Mouse (Mus musculus) hindbrain, embryonic 10.5 days (tissue): ENCODE data around the gene B2m. TPM values are rescaled to one million over a fixed set of nuclear protein-coding genes. Genes with fewer than 3 reads are reported as not detected.
"Not testable (repeated sequence)": the region's sequence is repeated elsewhere in the genome, so short reads cannot be mapped to it uniquely, and the experiment has no call there.

ENCODE experiments used
- DNase-seq: peaks from one replicate; pipeline ENCODE4 v3.0.0-alpha.2; 2017; ENCODE audit warnings: low spot score
- H3K27ac ChIP-seq: fragments of 300-500 bp; sonication (generic); 2 replicates; pipeline ENCODE4 v1.5.1; 2016; ENCODE audit warnings: mild to moderate bottlenecking, moderate library complexity
- H3K27me3 ChIP-seq: fragments of 300-500 bp; sonication (generic); 2 replicates; pipeline ENCODE4 v1.6.1; 2016; ENCODE audit warnings: mild to moderate bottlenecking; ENCODE audit not compliant: poor library complexity, insufficient read depth, severe bottlenecking
- H3K36me3 ChIP-seq: fragments of 300-500 bp; sonication (generic); 2 replicates; pipeline ENCODE4 v1.6.1; 2016; ENCODE audit warnings: mild to moderate bottlenecking, moderate library complexity
- H3K4me1 ChIP-seq: fragments of 300-500 bp; sonication (generic); replicated peaks from 2 replicates; pipeline ENCODE4 v1.6.1; 2016; ENCODE audit warnings: mild to moderate bottlenecking
- H3K4me3 ChIP-seq: fragments of 300-500 bp; sonication (generic); 2 replicates; pipeline ENCODE4 v1.5.1; 2016; ENCODE audit warnings: mild to moderate bottlenecking, moderate library complexity
- H3K9me3 ChIP-seq: fragments of 300-500 bp; sonication (generic); 2 replicates; pipeline ENCODE4 v1.6.1; 2016; ENCODE audit warnings: mild to moderate bottlenecking, moderate library complexity
- WGBS: fragments of 180-500 bp; shearing (Covaris S2); methylation state at CpG from one replicate; pipeline ENCODE4 v1.1.7; 2016; 5-methylcytosine and 5-hydroxymethylcytosine counted together
- polyA plus RNA-seq: library from polyadenylated mRNA; unstranded; fragments of >200 nt; fragmentation: Nextera tagmentation; extraction: Ambion mirVana; gene quantifications from 2 replicates; pipeline ENCODE4 v1.2.1, GENCODE M21; 2016

Gene B2m
- 117 TPM in 2 replicates for polyA plus RNA-seq

DNA sequence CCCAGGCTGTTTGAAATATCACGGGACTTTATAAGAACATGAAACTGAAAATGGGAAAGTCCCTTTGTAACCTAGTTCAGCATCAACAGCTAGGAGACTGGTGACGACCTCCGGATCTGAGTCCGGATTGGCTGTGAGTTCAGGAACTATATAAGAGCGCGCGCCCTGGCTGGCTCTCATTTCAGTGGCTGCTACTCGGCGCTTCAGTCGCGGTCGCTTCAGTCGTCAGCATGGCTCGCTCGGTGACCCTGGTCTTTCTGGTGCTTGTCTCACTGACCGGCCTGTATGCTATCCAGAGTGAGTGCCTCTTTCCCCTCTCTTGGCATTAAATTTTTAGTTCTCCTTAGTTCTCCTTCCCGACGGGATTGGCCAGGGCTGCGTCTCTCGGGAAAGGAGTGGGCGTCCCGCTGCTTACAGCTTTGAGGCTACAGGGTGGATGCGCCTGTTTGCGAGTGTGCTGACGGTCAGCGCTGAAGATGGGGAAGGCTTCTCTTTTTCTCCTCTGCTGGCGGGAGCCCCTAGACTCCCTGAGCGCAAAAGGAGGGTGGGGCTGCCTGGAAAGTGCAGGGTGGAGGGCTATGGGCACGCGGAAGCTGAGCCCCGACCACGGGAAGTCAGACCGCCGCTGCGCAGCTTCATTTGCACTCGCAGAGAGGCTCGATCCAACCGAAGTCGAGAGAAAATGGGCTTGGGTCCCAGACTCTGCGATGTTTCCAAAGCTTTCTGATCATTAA lies at the start of gene B2m:
Gene B2m (plus strand): TSS at position 179 of the 734 bp plus-strand sequence.
- Histone ChIP-seq H3K27me3 (0 out of 2 replicates have a peak, but pooled peaks cover 2% of the 10 kb centered on the region), H3K9me3 (no peaks in the 10 kb centered on the region), H3K4me3 (peak within 1 kb of the TSS; percentile 79), H3K36me3 (peaks cover 12% of the 10 kb centered on the region), H3K27ac (peak within 1 kb of the TSS; percentile 89), H3K4me1 (peaks cover 16% of the 10 kb centered on the region)
- under 1% methylated on average over 40 of the region's 40 CpGs for WGBS
- peak; percentile 93 for DNase-seq

DNA sequence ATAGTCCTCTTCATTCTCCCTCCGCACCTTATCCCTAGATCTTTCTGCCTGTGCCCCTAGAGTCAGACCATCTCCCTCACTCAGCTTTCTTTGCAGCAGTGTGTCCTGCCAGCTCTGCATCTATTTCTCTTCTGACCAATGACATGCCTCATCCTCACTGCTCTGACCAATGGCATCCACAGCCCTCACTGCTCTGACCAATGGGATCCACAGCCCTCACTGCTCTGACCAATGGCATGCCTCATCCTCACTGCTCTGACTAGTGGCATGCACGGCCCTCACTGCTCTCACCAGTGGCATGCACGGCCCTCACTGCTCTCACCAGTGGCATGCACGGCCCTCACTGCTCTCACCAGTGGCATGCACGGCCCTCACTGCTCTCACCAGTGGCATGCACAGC lies 49.8 kb upstream of the B2m start:
- not testable (repeated sequence) for DNase-seq, H3K27me3 ChIP-seq, H3K4me3 ChIP-seq, H3K9me3 ChIP-seq, H3K27ac ChIP-seq, H3K4me1 ChIP-seq
- peaks cover 97% of the 10 kb centered on the region for H3K36me3 ChIP-seq
- 86% methylated on average over 5 of the region's 5 CpGs for WGBS

DNA sequence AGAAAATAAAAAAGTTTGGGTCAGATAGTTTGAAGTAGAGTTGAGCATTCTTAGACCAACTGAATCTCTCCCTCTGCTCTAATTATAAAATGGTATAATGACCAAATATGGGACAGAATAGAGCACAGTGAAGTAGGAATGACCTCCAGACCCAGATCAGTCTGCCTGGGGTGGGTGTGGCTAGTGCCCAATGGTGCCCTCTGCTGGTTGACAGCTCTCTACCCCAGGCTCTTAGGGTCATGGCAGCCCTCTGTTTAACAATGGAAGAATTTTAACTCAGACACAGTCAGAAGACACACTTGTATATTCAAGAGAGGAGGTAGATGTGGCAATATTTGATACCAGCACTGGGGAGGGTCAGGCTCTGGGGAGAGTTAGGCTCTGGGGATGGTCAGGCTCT lies 45.4 kb upstream of the B2m start:
- H3K36me3 ChIP-seq = peaks cover 89% of the 10 kb centered on the region
- no peak for DNase-seq
- no peaks in the 10 kb centered on the region for H3K4me1 ChIP-seq

DNA sequence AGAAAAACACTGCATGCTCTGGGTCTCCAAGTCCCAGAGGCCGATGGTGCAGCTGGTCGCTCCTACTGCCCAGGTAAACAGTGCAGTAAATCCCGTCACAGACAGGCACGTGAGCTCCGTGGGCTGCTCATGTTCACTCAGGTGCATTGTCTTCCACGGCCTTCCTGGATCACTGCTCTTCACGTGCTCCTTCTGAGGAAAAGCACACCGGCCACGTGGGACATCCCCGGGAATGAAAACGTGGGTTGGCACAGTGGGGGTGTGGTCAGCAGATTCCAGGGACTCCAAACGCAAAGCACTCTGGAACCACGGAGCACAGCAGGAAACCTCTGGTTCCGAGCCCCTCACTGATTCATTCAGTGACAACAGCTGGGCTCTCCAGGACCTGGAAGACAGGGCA lies 39.4 kb upstream of the B2m start:
- H3K4me1 ChIP-seq = no peaks in the 10 kb centered on the region
- no peaks in the 10 kb centered on the region for H3K27me3 ChIP-seq
- no peak for DNase-seq
- no peaks in the 10 kb centered on the region for H3K9me3 ChIP-seq
- no peak overlapping the region for H3K4me3 ChIP-seq
- WGBS = 80% methylated on average over 14 of the region's 14 CpGs
- H3K27ac ChIP-seq = no peak overlapping the region
- peaks cover 72% of the 10 kb centered on the region for H3K36me3 ChIP-seq

More for the DNA sequence above, 45.4 kb upstream of the B2m start:
- Histone ChIP-seq H3K9me3 (no peaks in the 10 kb centered on the region), H3K27me3 (no peaks in the 10 kb centered on the region), H3K4me3 (no peak overlapping the region), H3K27ac (no peak overlapping the region)

DNA sequence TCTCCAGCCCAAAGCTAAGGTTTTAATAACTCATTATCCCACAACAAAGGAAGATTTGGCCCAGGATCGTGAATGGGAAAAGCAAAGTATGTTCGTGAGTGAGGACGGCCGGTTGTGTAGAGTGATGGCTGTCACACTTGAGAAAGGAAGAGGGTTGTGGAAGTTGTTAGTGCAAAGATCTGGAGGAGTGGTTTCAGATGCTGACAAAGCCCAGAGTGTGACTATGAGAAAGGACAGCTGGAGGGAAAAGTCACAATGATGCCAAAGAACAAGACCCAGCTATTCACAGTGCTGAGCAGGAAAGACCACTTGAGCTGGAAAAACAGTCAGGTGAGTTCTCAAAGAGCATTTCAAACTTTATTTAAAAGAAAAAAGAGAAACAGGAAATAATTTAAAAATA lies 37.8 kb upstream of the B2m start:
- peaks cover 77% of the 10 kb centered on the region for H3K36me3 ChIP-seq
- no peak for DNase-seq
- no peak overlapping the region for H3K4me3 ChIP-seq
- no peaks in the 10 kb centered on the region for H3K9me3 ChIP-seq
- no peak overlapping the region for H3K27ac ChIP-seq
- H3K27me3 ChIP-seq = no peaks in the 10 kb centered on the region
- no peaks in the 10 kb centered on the region for H3K4me1 ChIP-seq
- 92% methylated on average over 4 of the region's 4 CpGs for WGBS

DNA sequence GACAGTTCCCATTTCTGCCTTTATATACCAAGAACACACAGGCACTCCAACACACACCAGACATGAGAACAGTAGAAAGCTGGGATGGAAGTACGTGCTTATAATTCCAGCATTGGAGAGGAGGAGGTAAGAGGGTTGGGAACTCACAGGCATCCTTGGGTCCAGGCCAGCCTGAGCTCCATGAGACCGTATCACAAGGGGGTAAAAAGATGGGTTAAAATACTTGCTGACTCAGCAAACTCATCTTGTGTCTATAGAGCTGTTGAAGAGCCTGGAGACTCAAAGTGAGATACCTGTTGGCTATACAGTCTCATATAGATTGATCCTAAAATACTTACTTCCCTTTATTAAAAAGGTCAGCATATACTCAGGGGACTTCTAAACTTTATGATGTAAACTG lies 30.6 kb upstream of the B2m start:
- Histone ChIP-seq H3K27me3 (no peaks in the 10 kb centered on the region), H3K4me1 (peaks cover 23% of the 10 kb centered on the region), H3K36me3 (peaks cover 22% of the 10 kb centered on the region), H3K4me3 (peak overlapping the region; percentile 88), H3K27ac (peak overlapping the region; percentile 98), H3K9me3 (no peaks in the 10 kb centered on the region)
- DNase-seq = no peak
- WGBS = 88% methylated on average over 2 of the region's 2 CpGs

DNA sequence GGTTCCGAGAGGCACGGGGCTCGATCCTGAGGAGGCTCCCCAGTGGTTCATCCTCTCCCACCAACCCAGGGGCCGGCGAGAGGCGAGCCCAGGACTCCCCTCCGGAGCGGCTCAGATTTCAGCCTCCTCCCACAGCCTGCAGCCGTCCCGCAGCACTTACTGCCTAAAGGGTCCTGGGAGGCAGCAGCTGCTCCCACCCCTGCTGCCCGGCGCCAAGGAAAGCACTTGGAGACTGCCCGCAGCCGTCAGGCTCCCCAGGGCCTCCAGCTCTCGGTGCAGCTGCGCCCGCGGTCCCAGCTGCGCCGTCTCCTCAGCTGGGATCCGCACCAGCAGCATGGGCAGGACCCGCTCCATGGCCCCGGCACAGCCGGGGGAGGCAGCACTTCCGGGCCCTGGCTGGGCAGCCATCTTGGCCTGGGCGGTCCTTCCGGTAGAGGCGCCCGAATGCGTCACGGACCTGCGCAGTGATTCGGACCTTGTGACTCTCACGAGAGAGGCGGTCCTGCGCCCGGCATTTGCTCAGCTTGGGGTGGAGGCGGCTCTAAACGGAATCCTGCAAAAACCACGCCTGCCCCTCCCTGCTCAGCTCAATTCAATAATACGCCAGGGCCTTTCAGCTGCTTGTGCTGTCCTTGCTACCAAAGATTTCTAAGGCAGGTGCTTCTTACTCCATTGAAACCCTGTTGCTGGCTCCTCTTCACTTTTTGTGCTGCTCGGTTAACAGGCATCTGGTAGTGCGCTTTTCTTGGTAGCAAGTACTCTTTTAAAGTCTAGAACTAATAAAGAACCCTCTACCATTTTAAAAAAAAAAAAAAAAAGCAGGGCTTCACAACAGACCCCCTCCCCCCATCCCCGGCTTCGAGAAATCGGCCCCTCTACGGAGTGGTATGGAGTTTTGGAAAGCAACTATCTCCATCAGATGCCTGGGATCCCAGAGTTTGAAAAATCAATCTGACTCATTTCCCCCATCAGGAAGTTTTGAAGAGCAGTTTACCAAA lies 29.2 kb upstream of the B2m start, which contains the start of gene Spg11:
Gene Spg11 (minus strand): TSS at position 426 of the 998 bp plus-strand sequence.
- Histone ChIP-seq H3K27ac (peak within 1 kb of the TSS; percentile 98), H3K4me3 (peak within 1 kb of the TSS; percentile 88), H3K27me3 (no peaks in the 10 kb centered on the region), H3K4me1 (peaks cover 23% of the 10 kb centered on the region), H3K9me3 (no peaks in the 10 kb centered on the region), H3K36me3 (peaks cover 14% of the 10 kb centered on the region)
- peak; percentile 99 for DNase-seq
- under 1% methylated on average over 47 of the region's 47 CpGs for WGBS

DNA sequence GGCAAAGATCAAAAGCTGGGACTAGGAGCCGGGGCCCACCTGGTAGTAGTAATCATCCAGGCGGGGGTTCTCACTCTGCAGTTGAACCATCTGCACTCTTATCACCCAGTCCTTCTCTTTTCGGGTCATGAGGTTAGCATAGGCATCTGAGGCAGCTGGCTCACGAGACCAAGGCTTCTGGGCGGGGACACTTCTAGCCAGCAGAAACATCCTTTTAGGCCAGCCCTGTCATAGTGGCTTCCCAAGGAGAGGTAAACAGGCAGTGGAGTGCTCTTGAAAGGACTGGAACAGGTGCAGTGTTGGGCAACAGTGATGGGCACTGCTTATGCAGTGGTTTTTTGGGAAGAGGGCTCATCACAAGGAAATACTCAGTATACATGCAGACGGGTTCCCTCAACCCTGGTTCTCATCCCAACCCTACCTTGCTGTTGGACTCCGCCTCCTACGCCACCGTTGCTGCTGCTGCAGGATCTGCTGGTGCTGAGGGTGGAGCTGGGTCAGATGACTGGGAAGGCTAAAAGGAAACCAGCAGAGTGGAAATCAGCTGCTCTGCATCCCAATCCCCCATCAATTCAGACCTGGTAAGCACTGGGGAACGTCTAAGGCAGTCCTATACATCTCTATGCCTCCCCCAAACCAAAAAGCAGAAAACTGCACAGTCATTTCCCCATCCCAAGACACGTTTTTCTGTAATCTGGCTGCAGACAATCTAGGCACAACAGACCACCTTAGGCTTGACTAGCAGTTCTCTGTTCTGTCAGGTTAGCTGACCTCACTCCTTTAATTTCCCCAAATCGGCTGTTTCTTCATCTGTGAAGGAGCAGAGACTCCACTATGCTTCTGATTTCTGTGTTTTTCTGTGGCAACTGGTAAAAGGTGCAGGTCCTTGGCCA lies 21.6 kb upstream of the B2m start:
- Histone ChIP-seq H3K9me3 (no peaks in the 10 kb centered on the region), H3K4me3 (no peak overlapping the region), H3K4me1 (peaks cover 23% of the 10 kb centered on the region), H3K36me3 (no peaks in the 10 kb centered on the region), H3K27ac (no peak overlapping the region), H3K27me3 (no peaks in the 10 kb centered on the region)
- WGBS = 52% methylated on average over 12 of the region's 12 CpGs
- DNase-seq = no peak

DNA sequence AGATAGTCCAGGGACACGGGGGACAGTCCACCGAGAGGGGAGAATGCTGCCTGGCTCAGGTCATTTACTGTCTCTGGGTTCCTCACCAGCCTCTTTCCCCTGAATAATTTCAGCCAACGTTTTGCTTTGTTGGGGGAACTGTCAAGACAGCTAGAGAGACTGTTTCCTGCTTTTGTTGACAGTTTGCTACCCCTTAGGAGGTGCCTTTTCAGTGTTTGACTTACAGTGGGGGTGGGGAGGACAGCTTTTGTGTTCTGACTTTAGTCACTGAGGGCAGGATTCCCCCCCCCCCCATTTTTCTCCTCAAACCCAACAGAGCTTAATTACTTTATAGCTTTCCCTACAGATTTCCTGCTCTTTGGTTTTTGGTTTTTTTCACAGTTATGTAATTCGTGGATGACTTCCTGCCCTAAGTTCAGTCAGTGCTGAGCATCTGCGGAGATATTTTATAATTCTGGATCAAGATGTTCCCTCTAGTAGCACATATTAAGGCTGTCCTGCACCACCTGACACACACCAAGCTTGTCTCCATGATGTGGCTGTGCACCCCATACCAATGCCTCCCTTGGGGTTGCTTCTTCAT lies 20.6 kb upstream of the B2m start:
- Histone ChIP-seq H3K27me3 (no peaks in the 10 kb centered on the region), H3K4me3 (no peak overlapping the region), H3K36me3 (no peaks in the 10 kb centered on the region), H3K9me3 (no peaks in the 10 kb centered on the region), H3K27ac (no peak overlapping the region), H3K4me1 (peaks cover 23% of the 10 kb centered on the region)
- no peak for DNase-seq
- 52% methylated on average over 5 of the region's 5 CpGs for WGBS

DNA sequence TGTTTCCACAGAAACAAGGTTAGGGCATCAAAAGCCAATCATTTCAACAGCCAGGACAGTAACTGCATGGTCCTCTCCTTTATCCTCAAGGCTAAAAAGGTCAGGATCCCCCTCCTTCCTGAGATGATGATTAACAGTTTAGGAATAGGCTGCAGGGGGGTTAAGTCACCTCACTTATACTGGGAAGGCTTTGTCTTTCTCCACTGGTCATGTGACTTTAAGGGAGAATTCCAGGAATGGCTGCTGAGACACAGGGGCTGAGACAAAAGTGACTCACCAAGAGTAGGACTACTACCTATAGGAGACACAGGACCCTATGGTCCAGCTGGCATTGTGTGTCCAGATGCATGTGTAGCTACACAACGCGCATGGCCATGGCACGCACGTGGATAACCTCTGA lies 19.9 kb upstream of the B2m start:
- Histone ChIP-seq H3K9me3 (no peaks in the 10 kb centered on the region), H3K36me3 (no peaks in the 10 kb centered on the region), H3K4me3 (no peak overlapping the region), H3K27me3 (no peaks in the 10 kb centered on the region), H3K27ac (0 out of 2 replicates have a peak overlapping the region, but pooled peaks have one; percentile 8), H3K4me1 (peaks cover 23% of the 10 kb centered on the region)
- no peak for DNase-seq
- 92% methylated on average over 4 of the region's 4 CpGs for WGBS

DNA sequence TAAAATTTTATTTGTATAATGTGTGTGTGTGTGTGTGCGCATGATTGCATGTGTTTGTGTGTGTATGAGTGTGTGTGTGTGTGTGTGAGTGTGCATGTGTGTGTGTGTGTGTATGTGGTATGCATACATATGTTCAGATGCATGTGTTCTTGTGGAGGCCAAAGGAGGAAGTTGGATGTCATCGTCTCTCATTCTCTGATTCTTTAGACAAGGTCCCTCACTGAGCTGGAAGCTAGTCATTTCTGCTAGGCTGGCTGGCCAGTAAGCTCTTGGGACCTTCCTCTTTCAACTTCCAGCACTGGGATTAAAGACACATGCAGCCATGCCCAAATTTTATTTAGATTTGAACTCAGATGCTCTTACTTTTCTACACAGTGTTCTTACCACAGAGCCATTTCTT lies 15.4 kb upstream of the B2m start:
- no peak for DNase-seq
- WGBS = 86% methylated on average over 2 of the region's 2 CpGs

DNA sequence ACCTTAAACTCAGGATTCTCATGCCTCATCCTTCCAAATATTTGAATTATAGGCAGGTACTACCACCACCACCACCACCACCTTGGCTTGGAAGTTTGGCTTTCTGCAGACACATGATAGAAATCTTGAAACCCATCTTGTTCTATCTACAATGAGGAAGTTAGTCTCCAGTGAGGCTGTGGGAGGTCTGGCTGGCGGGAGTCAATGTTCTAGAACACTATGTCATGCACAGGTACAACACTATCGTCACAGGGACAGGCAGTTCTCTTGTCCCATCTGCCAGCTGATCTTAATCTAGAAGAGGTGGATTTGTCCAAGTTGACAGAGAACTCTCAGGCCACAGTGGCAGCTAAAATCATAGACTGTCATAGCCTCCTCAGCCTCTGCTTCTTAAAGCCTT lies 14.9 kb upstream of the B2m start:
- Histone ChIP-seq H3K9me3 (no peaks in the 10 kb centered on the region), H3K4me1 (peaks cover 2% of the 10 kb centered on the region), H3K4me3 (no peak overlapping the region), H3K36me3 (no peaks in the 10 kb centered on the region), H3K27me3 (no peaks in the 10 kb centered on the region), H3K27ac (no peak overlapping the region)
- no peak for DNase-seq
- 86% methylated on average over 2 of the region's 2 CpGs for WGBS

More for the DNA sequence above, 15.4 kb upstream of the B2m start:
- Histone ChIP-seq H3K27ac (no peak overlapping the region), H3K27me3 (no peaks in the 10 kb centered on the region), H3K4me1 (peaks cover 8% of the 10 kb centered on the region), H3K4me3 (no peak overlapping the region), H3K9me3 (no peaks in the 10 kb centered on the region), H3K36me3 (no peaks in the 10 kb centered on the region)
